Mouse (Mus musculus): Measurements from ENCODE around the gene Jazf1.

The Jazf1 gene

GRCm38 (mm10) chr6:52956131-52956530 lies 112.3 kb downstream of the Jazf1 start:
- no peak for DNase-seq (ENCODE audit: low spot score in 2 of 2)

- peak in 1 of 2 experiments; percentile 13 for DNase-seq (ENCODE audit: low spot score in 2 of 2)
Measured at GRCm38 (mm10) chr6:52955304-52955703, 113.1 kb downstream of the Jazf1 start.

GRCm38 (mm10) chr6:52954861-52955260 lies 113.6 kb downstream of the Jazf1 start:
- peak in 1 of 2 experiments; percentile 36 for DNase-seq (ENCODE audit: low spot score in 2 of 2)

- DNase-seq (ENCODE audit: low spot score in 2 of 2): peak in 1 of 2 experiments; percentile 51
Measured at GRCm38 (mm10) chr6:52954441-52954840, 114.0 kb downstream of the Jazf1 start.

GRCm38 (mm10) chr6:52952526-52952900 lies 115.9 kb downstream of the Jazf1 start:
- DNase-seq (ENCODE audit: low spot score in 2 of 2): no peak

GRCm38 (mm10) chr6:52951871-52952525 lies 116.4 kb downstream of the Jazf1 start:
- no peak for DNase-seq (ENCODE audit: low spot score in 2 of 2)

- DNase-seq (ENCODE audit: low spot score in 2 of 2): no peak
Measured at GRCm38 (mm10) chr6:52950371-52950770, 118.1 kb downstream of the Jazf1 start.

- DNase-seq (ENCODE audit: low spot score in 2 of 2): no peak
Measured at GRCm38 (mm10) chr6:52942534-52942933, 125.9 kb downstream of the Jazf1 start.

GRCm38 (mm10) chr6:52942101-52942500 lies 126.3 kb downstream of the Jazf1 start:
- no peak for DNase-seq (ENCODE audit: low spot score in 2 of 2)

GRCm38 (mm10) chr6:52937916-52938315 lies 130.5 kb downstream of the Jazf1 start:
- no peak for DNase-seq (ENCODE audit: low spot score in 2 of 2)

- DNase-seq (ENCODE audit: low spot score in 2 of 2): peak in 1 of 2 experiments; percentile 67
Measured at GRCm38 (mm10) chr6:52936995-52937394, 131.4 kb downstream of the Jazf1 start.

- no peak for DNase-seq (ENCODE audit: low spot score in 2 of 2)
Measured at GRCm38 (mm10) chr6:52934021-52934420, 134.4 kb downstream of the Jazf1 start.

GRCm38 (mm10) chr6:52932603-52933178 lies 135.7 kb downstream of the Jazf1 start:
- DNase-seq (ENCODE audit: low spot score in 2 of 2): no peak

GRCm38 (mm10) chr6:52929358-52929757 lies 139.1 kb downstream of the Jazf1 start:
- no peak for DNase-seq (ENCODE audit: low spot score in 2 of 2)

- no peak for DNase-seq (ENCODE audit: low spot score in 2 of 2)
Measured at GRCm38 (mm10) chr6:52926947-52927346, 141.5 kb downstream of the Jazf1 start.

- DNase-seq (ENCODE audit: low spot score in 2 of 2): no peak
Measured at GRCm38 (mm10) chr6:52925458-52926042, 142.9 kb downstream of the Jazf1 start.

GRCm38 (mm10) chr6:52921248-52921647 lies 147.2 kb downstream of the Jazf1 start:
- DNase-seq (ENCODE audit: low spot score in 2 of 2): no peak

- no peak for DNase-seq (ENCODE audit: low spot score in 2 of 2)
Measured at GRCm38 (mm10) chr6:52920719-52921118, 147.7 kb downstream of the Jazf1 start.

GRCm38 (mm10) chr6:52919442-52919841 lies 149.0 kb downstream of the Jazf1 start:
- no peak for DNase-seq (ENCODE audit: low spot score in 2 of 2)

GRCm38 (mm10) chr6:52918980-52919379 lies 149.5 kb downstream of the Jazf1 start:
- peak; percentile 55 to 73 for DNase-seq (ENCODE audit: low spot score in 2 of 2)

- no peak for DNase-seq (ENCODE audit: low spot score in 2 of 2)
Measured at GRCm38 (mm10) chr6:52917471-52917870, 151.0 kb downstream of the Jazf1 start.

- DNase-seq (ENCODE audit: low spot score in 2 of 2): no peak
Measured at GRCm38 (mm10) chr6:52916836-52917376, 151.5 kb downstream of the Jazf1 start.

- no peak for DNase-seq (ENCODE audit: low spot score in 2 of 2)
Measured at GRCm38 (mm10) chr6:52914921-52915320, 153.5 kb downstream of the Jazf1 start.
